Mouse (Mus musculus) testis, adult 2 months (tissue): ENCODE results near the gene Parp2.

Experiments
- CTCF ChIP-seq: fragments of 200-500 bp; IDR thresholded peaks from 2 replicates; pipeline ENCODE4 v1.5.1; 2012; ENCODE audit warnings: low read depth, mild to moderate bottlenecking, inconsistent platforms, low read length, moderate library complexity; ENCODE audit not compliant: control insufficient read depth, insufficient read depth, insufficient replicate concordance
- POLR2A ChIP-seq: fragments of 200-500 bp; IDR thresholded peaks from 2 replicates; pipeline ENCODE4 v1.6.1; 2012; ENCODE audit warnings: low read depth, mild to moderate bottlenecking, inconsistent platforms, low read length, moderate library complexity; ENCODE audit not compliant: control insufficient read depth

- TF ChIP-seq POLR2A: peak; percentile 59
- no peak for TF ChIP-seq CTCF
Observed at GRCm38 (mm10) chr14:50807487-50808072, at the start of gene Parp2, which contains the start of gene Ccnb1ip1.
